Mouse (Mus musculus) urinary bladder, postnatal 36 days (tissue): ENCODE measurements around the gene Olfr849.

Source experiments
- DNase-seq, 2 experiments: peaks; one replicate each; pipeline ENCODE4 v3.0.0; 2022; ENCODE audit warnings: low spot score in 2 of 2, mixed read lengths in 1 of 2

Olfr849 gene

GRCm38 (mm10) chr9:19439966-19440365 lies at the start of gene Olfr849:
Olfr849 (plus strand) TSS chr9:19440266.
- no peak for DNase-seq

- DNase-seq, result no peak
These were observed 38.1 kb downstream of the Olfr849 start, which contains the start of gene Olfr850 for GRCm38 (mm10) chr9:19478148-19478547. Olfr850 (minus strand) TSS chr9:19478248.

GRCm38 (mm10) chr9:19492995-19493394 lies 52.9 kb downstream of the Olfr849 start, which contains the start of gene Olfr851:
Olfr851 (plus strand) TSS chr9:19493295.
- no peak for DNase-seq
